Mouse (Mus musculus): ENCODE measurements around the gene Ssc5d. TPM values are rescaled to one million over a fixed set of nuclear protein-coding genes. Genes with fewer than 3 reads are reported as not detected.

The Ssc5d gene
- polyA plus RNA-seq, 1 experiment = 1.0 TPM

DNA sequence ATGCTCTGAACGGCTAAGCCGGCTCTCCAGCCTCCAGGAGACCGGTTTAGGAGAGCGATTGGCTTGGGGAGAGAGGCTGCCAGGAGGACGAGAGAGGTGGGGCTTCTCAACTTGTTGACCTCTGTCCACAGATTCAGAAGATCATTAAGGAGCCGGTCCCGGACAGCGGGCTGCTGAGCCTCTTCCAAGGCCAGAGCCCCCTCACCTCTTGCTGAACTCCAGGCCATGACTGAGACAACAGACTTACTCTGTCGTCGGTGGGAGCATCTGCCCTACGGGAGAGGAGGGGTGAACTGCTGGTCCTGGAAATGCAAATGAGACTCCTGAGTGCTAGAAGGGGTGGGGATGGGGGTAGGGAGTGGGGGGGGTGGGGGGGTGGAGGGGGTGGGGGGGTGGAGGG lies 30.4 kb upstream of the Ssc5d start:
- DNase-seq = no peak
- Histone ChIP-seq H3K27ac (ENCODE audit: control insufficient read depth, insufficient read depth, low read length) (no peak overlapping the region), H3K27me3 (ENCODE audit: control insufficient read depth, insufficient read depth, low read length) (no peaks in the 10 kb centered on the region), H3K4me1 (replicated peaks; ENCODE audit: control insufficient read depth, insufficient read depth, low read length) (peaks cover 8% of the 10 kb centered on the region; the same call in 1 of the 2 replicates), H3K36me3 (ENCODE audit: control insufficient read depth, insufficient read depth, low read length) (no peaks in the 10 kb centered on the region), H3K4me3 (ENCODE audit: control insufficient read depth, insufficient read depth, low read length) (no peak overlapping the region)
- 91% methylated on average over 11 of the region's 11 CpGs for WGBS
- no peak for TF ChIP-seq POLR2A (IDR thresholded peaks at IDR 0.05; ENCODE audit: control insufficient read depth, extremely low read depth, insufficient read depth, low read length, poor library complexity)

DNA sequence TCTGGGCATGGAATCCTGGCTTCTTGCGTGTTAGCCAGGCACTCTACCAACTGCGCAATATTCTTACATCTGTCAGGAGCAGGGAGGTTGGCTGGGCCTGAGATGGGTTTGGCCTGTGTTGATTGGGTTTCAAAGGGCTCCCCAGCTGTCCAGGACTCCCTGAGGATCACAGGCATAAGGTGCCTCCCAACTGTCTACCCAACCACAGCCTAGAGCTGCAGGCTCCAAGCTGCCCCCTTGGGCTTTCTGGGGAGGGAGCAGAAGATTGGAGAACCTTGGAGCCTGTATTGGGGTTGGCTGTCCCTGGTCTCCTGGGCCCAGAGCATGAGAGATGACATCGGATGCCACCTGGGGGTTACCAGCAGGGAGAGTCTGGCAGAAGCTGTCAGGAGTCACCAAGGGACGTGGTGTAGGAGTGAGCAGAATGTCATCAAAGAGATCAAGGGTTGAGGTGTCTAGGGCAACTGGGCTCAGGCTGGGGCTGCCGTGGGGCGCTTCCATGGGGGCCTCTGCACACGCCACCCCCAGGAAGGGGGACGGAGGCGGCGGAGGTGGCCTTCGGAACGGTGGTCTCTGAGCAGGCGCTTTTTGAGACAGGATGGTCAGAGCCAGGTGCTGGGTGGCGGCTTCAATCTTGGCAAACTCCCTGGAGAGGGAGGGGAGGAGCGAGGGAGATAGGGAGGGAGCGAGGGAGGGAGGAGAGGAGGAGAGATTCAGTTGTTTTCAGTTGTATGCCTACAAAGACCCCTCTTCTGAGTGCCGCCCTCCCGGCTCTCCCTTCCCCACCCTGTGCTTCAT lies 26.5 kb upstream of the Ssc5d start:
- no peak for TF ChIP-seq CTCF (IDR thresholded peaks at IDR 0.05; ENCODE audit: borderline replicate concordance, control insufficient read depth, extremely low read depth, insufficient read depth, low read length, poor library complexity)
- TF ChIP-seq POLR2A (IDR thresholded peaks at IDR 0.05; ENCODE audit: control insufficient read depth, extremely low read depth, insufficient read depth, low read length, poor library complexity) = no peak
- DNase-seq = no peak
- Histone ChIP-seq H3K27ac (ENCODE audit: control insufficient read depth, insufficient read depth, low read length) (no peak overlapping the region), H3K4me1 (replicated peaks; ENCODE audit: control insufficient read depth, insufficient read depth, low read length) (peaks cover 8% of the 10 kb centered on the region; the same call in 1 of the 2 replicates), H3K4me3 (ENCODE audit: control insufficient read depth, insufficient read depth, low read length) (no peak overlapping the region), H3K27me3 (ENCODE audit: control insufficient read depth, insufficient read depth, low read length) (no peaks in the 10 kb centered on the region), H3K36me3 (ENCODE audit: control insufficient read depth, insufficient read depth, low read length) (no peaks in the 10 kb centered on the region)
- WGBS = 62% methylated on average over 18 of the region's 18 CpGs

DNA sequence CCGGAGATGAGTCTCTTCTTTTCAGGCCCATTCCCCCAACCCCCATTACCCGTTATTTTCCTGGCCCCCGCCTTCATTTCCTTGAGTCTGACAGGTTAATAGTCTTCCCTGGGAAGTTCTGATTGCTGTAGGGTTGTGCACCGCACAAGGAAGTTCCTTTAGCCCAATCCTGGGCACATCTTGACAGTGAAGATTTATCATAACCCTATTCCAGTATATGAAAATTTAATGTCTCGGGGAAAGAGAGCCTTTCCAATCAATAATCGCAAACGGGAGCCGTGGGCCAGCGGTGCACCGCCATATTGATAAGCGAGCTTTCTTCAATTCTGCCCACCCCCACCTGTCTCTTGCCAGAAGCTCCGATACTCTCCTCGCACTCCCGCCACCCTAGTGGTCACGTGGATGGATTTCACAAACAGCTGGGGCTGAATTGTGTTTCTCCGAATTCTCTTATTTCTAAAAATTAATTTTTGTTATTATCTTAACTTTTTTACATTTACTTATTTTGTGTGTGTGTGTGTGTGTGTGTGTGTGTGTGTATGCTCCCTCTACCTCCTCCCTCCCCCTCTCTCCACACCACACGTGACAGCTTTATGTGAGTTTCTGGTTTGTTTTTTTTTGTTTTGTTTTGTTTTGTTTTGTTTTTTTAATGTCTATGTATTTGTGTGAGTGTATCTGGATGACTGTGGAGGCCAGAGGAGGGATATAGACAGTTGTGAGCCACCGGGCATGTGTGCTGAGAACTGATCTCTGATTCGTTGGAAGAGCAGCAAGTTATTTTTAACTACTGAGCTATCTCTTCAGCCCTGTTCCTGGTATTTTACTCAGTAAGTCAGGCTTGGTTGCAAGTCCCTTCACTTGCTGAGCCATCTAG lies 25.7 kb upstream of the Ssc5d start:
- WGBS = 15% methylated on average over 19 of the region's 19 CpGs
- peak overlapping the region; percentile 76 for H3K27ac ChIP-seq (ENCODE audit: control insufficient read depth, insufficient read depth, low read length)

DNA sequence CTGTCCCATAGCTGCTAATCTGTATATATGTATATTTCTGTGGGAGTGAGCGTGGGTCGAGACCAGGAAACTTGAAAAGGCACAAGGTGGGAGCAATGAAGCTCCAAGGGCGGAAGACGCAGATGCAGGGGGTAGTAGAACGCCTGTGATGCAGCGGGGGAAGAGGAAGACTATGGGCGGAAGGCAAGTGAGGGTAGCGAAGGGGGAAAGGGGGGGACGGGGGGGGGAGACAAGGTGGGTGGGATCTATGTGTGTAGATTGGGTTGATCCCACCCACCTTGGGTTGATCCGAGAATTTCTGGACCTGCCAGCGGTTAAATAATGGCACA lies 25.1 kb upstream of the Ssc5d start:
- H3K36me3 ChIP-seq (ENCODE audit: control insufficient read depth, insufficient read depth, low read length) = no peaks in the 10 kb centered on the region
- H3K27ac ChIP-seq (ENCODE audit: control insufficient read depth, insufficient read depth, low read length) = peak overlapping the region; percentile 76
- H3K4me1 ChIP-seq (replicated peaks; ENCODE audit: control insufficient read depth, insufficient read depth, low read length) = peaks cover 8% of the 10 kb centered on the region; the same call in 1 of the 2 replicates
- no peak for DNase-seq
- 35% methylated on average over 11 of the region's 11 CpGs for WGBS
- H3K27me3 ChIP-seq (ENCODE audit: control insufficient read depth, insufficient read depth, low read length) = no peaks in the 10 kb centered on the region
- peak overlapping the region; percentile 18; the same call in 1 of the 2 replicates for H3K4me3 ChIP-seq (ENCODE audit: control insufficient read depth, insufficient read depth, low read length)
- no peak for TF ChIP-seq POLR2A (IDR thresholded peaks at IDR 0.05; ENCODE audit: control insufficient read depth, extremely low read depth, insufficient read depth, low read length, poor library complexity)
- TF ChIP-seq CTCF (IDR thresholded peaks at IDR 0.05; ENCODE audit: borderline replicate concordance, control insufficient read depth, extremely low read depth, insufficient read depth, low read length, poor library complexity) = no peak

More for the DNA sequence above, 25.7 kb upstream of the Ssc5d start:
- Histone ChIP-seq H3K27me3 (ENCODE audit: control insufficient read depth, insufficient read depth, low read length) (no peaks in the 10 kb centered on the region), H3K4me3 (ENCODE audit: control insufficient read depth, insufficient read depth, low read length) (peak overlapping the region; percentile 18; the same call in 1 of the 2 replicates), H3K36me3 (ENCODE audit: control insufficient read depth, insufficient read depth, low read length) (no peaks in the 10 kb centered on the region), H3K4me1 (replicated peaks; ENCODE audit: control insufficient read depth, insufficient read depth, low read length) (peaks cover 8% of the 10 kb centered on the region; the same call in 1 of the 2 replicates)
- TF ChIP-seq CTCF (IDR thresholded peaks at IDR 0.05; ENCODE audit: borderline replicate concordance, control insufficient read depth, extremely low read depth, insufficient read depth, low read length, poor library complexity) (no peak), POLR2A (IDR thresholded peaks at IDR 0.05; ENCODE audit: control insufficient read depth, extremely low read depth, insufficient read depth, low read length, poor library complexity) (no peak)
- DNase-seq = no peak

DNA sequence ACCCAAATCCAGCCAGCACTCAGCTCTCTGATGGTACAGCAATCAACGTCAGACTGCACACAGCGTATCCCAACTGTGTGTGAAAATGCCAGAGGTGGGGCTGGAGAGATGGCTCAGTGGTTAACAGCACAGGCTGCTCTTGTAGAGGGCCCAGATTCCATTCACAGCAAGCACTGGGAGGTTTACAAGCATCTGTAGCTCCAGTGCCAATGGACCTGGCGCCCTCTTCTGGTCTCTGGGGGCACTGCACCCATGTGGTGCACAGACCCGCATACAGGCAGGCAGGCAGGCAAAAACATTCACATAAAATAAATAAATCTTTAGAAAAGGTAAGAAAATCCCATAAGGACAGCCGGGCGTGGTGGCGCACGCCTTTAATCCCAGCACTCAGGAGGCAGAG lies 24.4 kb upstream of the Ssc5d start:
- peaks cover 8% of the 10 kb centered on the region; the same call in 1 of the 2 replicates for H3K4me1 ChIP-seq (replicated peaks; ENCODE audit: control insufficient read depth, insufficient read depth, low read length)
- no peak overlapping the region for H3K27ac ChIP-seq (ENCODE audit: control insufficient read depth, insufficient read depth, low read length)
- no peak for DNase-seq
- H3K4me3 ChIP-seq (ENCODE audit: control insufficient read depth, insufficient read depth, low read length) = no peak overlapping the region
- TF ChIP-seq POLR2A (IDR thresholded peaks at IDR 0.05; ENCODE audit: control insufficient read depth, extremely low read depth, insufficient read depth, low read length, poor library complexity) (no peak), CTCF (IDR thresholded peaks at IDR 0.05; ENCODE audit: borderline replicate concordance, control insufficient read depth, extremely low read depth, insufficient read depth, low read length, poor library complexity) (peak; percentile 72; the same call in 1 of the 2 replicates)
- no peaks in the 10 kb centered on the region for H3K36me3 ChIP-seq (ENCODE audit: control insufficient read depth, insufficient read depth, low read length)
- WGBS = 83% methylated on average over 8 of the region's 8 CpGs
- no peaks in the 10 kb centered on the region for H3K27me3 ChIP-seq (ENCODE audit: control insufficient read depth, insufficient read depth, low read length)

DNA sequence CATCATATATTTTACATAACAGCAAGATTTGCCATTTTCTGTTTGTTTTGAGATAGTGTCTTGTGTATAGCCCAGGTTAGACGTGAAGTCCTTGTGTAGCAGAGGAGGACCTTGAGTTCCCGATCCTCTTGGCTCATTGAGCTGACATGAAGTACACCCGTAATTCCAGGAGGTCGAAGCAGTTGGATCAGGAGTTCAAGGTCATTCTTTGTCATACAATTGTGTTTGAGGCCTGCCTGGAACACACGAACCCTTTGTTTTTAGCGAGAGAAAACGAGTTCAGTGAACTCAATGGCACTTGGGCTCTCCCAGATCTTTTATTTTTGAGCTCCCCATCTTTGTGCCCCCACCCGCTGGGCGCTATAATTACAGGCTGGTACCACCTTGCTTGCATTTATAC lies 23.2 kb upstream of the Ssc5d start:
- Histone ChIP-seq H3K27ac (ENCODE audit: control insufficient read depth, insufficient read depth, low read length) (no peak overlapping the region), H3K4me3 (ENCODE audit: control insufficient read depth, insufficient read depth, low read length) (no peak overlapping the region), H3K4me1 (replicated peaks; ENCODE audit: control insufficient read depth, insufficient read depth, low read length) (peaks cover 8% of the 10 kb centered on the region; the same call in 1 of the 2 replicates), H3K27me3 (ENCODE audit: control insufficient read depth, insufficient read depth, low read length) (no peaks in the 10 kb centered on the region), H3K36me3 (ENCODE audit: control insufficient read depth, insufficient read depth, low read length) (no peaks in the 10 kb centered on the region)
- no peak for DNase-seq
- WGBS = 93% methylated on average over 9 of the region's 9 CpGs
- TF ChIP-seq POLR2A (IDR thresholded peaks at IDR 0.05; ENCODE audit: control insufficient read depth, extremely low read depth, insufficient read depth, low read length, poor library complexity) (no peak), CTCF (IDR thresholded peaks at IDR 0.05; ENCODE audit: borderline replicate concordance, control insufficient read depth, extremely low read depth, insufficient read depth, low read length, poor library complexity) (no peak)

Measured in thymus, adult 2 months (tissue).